Mouse (Mus musculus) forebrain, embryonic 11.5 days (tissue): ENCODE data around the gene Ppp1ca. TPM values are rescaled to one million over a fixed set of nuclear protein-coding genes. Genes with fewer than 3 reads are reported as not detected.

Source experiments
- ATAC-seq: fragments of 200-750 bp; cut with Nextera tagmentation; replicated peaks from 2 replicates; pipeline ENCODE4 v1.8.0; 2017; ENCODE audit warnings: moderate TSS enrichment; ENCODE audit not compliant: low FRiP score
- DNase-seq: peaks from one replicate; pipeline ENCODE4 v3.0.0-alpha.2; 2017; ENCODE audit warnings: low spot score
- H3K27ac ChIP-seq: fragments of 300-500 bp; sonication (generic); 2 replicates; pipeline ENCODE4 v1.5.1; 2014; ENCODE audit warnings: low read depth, low read length
- H3K27me3 ChIP-seq: fragments of 300-500 bp; sonication (generic); 2 replicates; pipeline ENCODE4 v1.6.1; 2014; ENCODE audit warnings: mild to moderate bottlenecking, low read length, mixed read lengths; ENCODE audit not compliant: control insufficient read depth, insufficient read depth
- H3K36me3 ChIP-seq: fragments of 300-500 bp; sonication (generic); 2 replicates; pipeline ENCODE4 v1.6.1; 2014; ENCODE audit warnings: mild to moderate bottlenecking, low read length, moderate library complexity, mixed read lengths; ENCODE audit not compliant: control insufficient read depth, insufficient read depth
- H3K4me1 ChIP-seq: fragments of 300-500 bp; sonication (generic); replicated peaks from 2 replicates; pipeline ENCODE4 v1.6.1; 2014; ENCODE audit warnings: low read length, mixed read lengths; ENCODE audit not compliant: control insufficient read depth, insufficient read depth
- H3K4me2 ChIP-seq: fragments of 300-500 bp; sonication (generic); 2 replicates; pipeline ENCODE4 v1.6.1; 2014; ENCODE audit warnings: low read depth, mild to moderate bottlenecking, low read length, moderate library complexity, mixed read lengths; ENCODE audit not compliant: severe bottlenecking
- H3K4me3 ChIP-seq: fragments of 300-500 bp; sonication (generic); 2 replicates; pipeline ENCODE4 v1.5.1; 2014; ENCODE audit warnings: low read depth, low read length
- H3K9ac ChIP-seq: fragments of 300-500 bp; sonication (generic); 2 replicates; pipeline ENCODE4 v1.6.1; 2014; ENCODE audit warnings: low read length
- H3K9me3 ChIP-seq: fragments of 300-500 bp; sonication (generic); 2 replicates; pipeline ENCODE4 v1.6.1; 2016; ENCODE audit warnings: low read length, mixed read lengths; ENCODE audit not compliant: control insufficient read depth
- WGBS: fragments of 180-500 bp; shearing (Covaris S2); extraction: QIAGEN DNeasy Blood & Tissue Kit; methylation state at CpG from one replicate; pipeline ENCODE4 v1.1.7; 2014; 5-methylcytosine and 5-hydroxymethylcytosine counted together
- polyA plus RNA-seq: library from polyadenylated mRNA; unstranded; fragments of >200 nt; fragmentation: Nextera tagmentation; extraction: Ambion mirVana; gene quantifications from 2 replicates; pipeline ENCODE4 v1.2.1, GENCODE M21; 2014

Gene Ppp1ca
- polyA plus RNA-seq, 1 experiment from 2014 or later = 856 TPM

DNA sequence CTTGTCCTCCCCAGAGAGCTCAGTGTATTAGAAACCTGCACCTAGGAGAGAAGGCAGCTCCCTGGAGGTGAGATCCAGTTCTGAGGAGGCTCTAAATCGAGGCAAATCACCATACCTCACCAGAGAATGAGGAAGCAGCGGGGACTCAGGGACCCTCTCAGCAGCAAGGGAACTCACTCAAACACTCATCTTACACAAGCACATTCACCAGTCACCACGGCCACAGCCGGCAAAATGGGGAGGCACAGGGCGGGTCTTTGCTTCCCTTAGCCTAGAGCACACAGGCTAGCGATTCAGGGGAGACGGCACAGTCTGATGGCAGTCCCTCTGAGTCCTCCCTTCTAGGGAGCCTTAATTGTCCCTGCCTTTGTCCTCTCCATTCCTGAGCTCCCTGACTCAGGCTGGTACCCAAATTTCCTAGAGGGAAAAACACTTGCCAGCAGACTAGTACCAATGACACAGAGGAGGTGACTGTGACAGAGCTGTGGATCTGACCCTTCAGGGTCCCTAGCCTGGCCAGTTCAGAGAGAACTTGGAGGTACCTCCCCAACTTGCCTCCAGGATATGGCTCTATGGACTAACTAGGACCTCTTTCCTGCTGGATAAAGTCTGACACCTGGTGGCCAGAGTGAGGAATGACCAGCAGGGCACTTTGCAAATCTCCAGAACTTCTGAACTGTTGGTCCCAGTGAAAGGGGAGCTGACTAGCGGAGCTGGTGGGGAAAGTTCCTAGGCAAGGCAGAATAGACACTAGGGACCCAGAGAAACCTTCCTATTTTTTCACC, 36.2 kb downstream of the Ppp1ca start:
- no peak overlapping the region for H3K9ac ChIP-seq
- 26% methylated on average over 8 of the region's 8 CpGs for WGBS
- ATAC-seq (peak; percentile 55; the same call in 1 of the 2 replicates), DNase-seq (peak; percentile 85)
- H3K36me3 ChIP-seq = no peaks in the 10 kb centered on the region
- no peak overlapping the region for H3K27ac ChIP-seq
- H3K4me1 ChIP-seq = no peaks in the 10 kb centered on the region; the same call in 1 of the 2 replicates
- H3K27me3 ChIP-seq = no peaks in the 10 kb centered on the region
- H3K9me3 ChIP-seq = no peaks in the 10 kb centered on the region
- no peak overlapping the region for H3K4me3 ChIP-seq
- H3K4me2 ChIP-seq = no peak overlapping the region

DNA sequence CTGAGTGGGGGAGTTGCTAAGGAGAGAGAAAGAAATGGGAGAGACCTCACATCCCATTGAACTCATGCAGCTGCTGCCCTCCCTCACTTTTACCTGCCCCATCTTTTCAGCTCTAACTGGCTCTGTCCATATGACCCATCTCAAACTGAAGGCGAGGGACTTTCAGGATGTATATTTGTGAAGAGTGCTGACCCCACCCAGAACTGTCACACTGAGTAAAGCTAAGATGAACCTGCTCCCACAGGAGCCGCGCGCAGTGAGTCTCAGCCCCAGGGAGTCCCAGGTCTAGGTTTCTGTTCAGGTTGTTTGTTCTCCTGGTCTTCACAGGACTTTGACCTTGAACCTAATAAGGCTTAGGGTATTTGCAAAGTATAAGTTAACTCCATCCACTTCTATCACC, 37.0 kb downstream of the Ppp1ca start:
- Histone ChIP-seq H3K27ac (no peak overlapping the region), H3K36me3 (no peaks in the 10 kb centered on the region), H3K4me3 (no peak overlapping the region), H3K4me2 (no peak overlapping the region), H3K9me3 (no peaks in the 10 kb centered on the region), H3K4me1 (no peaks in the 10 kb centered on the region; the same call in 1 of the 2 replicates), H3K27me3 (no peaks in the 10 kb centered on the region), H3K9ac (no peak overlapping the region)
- DNase-seq (no peak), ATAC-seq (no peak)
- 79% methylated on average over 4 of the region's 4 CpGs for WGBS

DNA sequence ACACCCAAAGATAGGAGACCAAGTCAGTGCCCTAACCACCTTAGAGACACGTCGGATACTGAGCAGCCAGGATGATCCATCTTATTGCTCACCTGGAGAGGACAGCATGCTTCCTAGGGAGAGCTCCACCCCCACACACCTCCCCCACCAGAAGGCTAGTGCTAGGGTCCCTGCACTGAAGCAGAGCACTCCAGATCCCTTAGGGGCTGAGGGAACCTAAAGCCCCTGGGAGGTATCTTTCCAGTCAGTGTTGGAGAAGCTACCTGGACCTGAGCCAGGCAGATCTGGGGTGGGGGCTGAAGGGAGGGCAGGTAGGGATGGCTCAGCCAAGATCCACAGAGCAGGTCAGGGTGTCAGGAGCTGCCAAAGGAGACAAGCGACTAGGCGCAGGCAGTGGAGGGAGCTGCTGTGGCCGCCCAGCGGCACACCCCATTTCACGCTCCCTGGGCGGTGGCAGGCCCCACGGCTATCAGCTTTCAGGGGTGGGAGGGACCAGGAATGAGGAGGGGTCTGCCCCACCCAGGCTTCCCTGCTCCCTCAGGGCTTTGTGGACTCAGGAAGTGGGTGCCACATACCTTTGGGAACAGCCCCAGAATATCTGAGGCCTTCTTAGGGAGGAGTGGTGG, 37.7 kb downstream of the Ppp1ca start:
- WGBS = 44% methylated on average over 9 of the region's 9 CpGs
- no peak for ATAC-seq
- DNase-seq = no peak

DNA sequence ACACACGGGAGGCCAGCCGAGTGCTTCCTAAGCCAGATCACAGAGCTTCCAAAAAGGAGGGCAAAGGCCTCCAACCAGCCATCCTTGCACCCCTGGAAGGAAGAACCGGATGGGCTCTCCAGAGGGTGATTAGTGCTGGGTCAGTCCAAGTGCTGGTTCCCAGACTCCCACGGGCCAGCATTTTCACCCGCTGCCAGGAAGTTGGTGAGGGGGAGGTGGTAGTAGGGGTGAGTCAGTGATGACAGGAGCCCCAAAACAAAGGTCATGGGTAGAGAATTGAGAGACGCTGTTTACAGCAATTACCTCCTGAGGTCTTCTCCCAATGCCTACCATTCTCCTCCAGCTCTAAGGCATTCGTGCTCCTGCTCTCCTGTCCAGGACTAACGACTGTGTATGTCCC, 38.5 kb downstream of the Ppp1ca start:
- WGBS = 77% methylated on average over 8 of the region's 8 CpGs
- Histone ChIP-seq H3K27ac (no peak overlapping the region), H3K4me2 (no peak overlapping the region), H3K9ac (no peak overlapping the region), H3K27me3 (no peaks in the 10 kb centered on the region), H3K36me3 (no peaks in the 10 kb centered on the region), H3K4me3 (no peak overlapping the region), H3K9me3 (no peaks in the 10 kb centered on the region), H3K4me1 (no peaks in the 10 kb centered on the region; the same call in 1 of the 2 replicates)
- ATAC-seq (no peak), DNase-seq (no peak)

More for the DNA sequence above, 37.7 kb downstream of the Ppp1ca start:
- Histone ChIP-seq H3K9ac (no peak overlapping the region), H3K4me2 (no peak overlapping the region), H3K27ac (no peak overlapping the region), H3K9me3 (no peaks in the 10 kb centered on the region), H3K4me1 (no peaks in the 10 kb centered on the region; the same call in 1 of the 2 replicates), H3K36me3 (no peaks in the 10 kb centered on the region), H3K27me3 (no peaks in the 10 kb centered on the region), H3K4me3 (no peak overlapping the region)

DNA sequence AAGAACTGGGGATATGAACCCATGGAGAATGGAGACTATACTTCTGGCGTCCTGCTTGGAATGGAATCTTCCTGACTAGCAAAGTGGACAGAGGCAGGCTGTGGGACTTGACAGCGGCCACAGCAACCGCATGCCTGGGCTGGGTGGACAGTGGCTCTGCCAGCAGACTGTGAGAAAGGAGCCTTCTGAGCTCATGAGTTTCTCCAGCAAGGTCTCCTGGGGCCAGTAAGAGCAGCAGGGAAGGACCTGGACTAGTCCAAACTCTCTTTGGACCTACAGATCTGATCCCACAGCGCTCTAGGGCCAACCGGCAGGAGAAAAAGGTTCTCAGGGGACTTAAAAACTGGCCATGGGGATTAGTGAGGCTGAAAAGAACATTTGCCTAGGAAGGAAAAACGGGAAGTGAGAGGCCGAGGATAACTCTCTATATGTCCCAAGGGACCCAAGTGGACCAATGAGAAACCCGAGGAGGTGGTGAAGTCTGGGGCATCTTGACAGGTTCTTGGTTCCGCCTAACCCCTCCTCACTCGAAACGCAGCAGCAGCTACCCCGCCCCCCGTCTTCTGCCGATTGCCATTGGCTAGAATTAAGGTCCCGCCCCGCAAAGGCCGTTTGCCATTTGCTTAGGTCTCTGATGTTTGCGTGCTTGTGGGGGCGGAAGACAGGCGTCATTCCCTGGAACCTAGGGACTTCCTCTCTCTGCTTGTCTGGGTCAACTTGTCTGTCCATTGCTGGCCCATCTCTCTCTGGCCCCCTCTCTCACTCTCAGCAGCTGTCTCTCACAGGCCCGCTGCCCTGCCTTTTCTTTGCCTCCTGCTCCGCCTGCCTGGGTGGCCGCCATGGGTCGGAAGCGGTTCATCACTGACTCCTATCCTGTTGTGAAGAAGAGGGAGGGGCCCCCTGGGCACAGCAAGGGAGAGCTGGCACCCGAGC, 39.7 kb downstream of the Ppp1ca start, which contains the start of gene Pold4:
Gene Pold4 (plus strand): TSS at position 647 of the 933 bp plus-strand sequence.
- ATAC-seq (peak; percentile 85), DNase-seq (peak; percentile 92)
- no peaks in the 10 kb centered on the region for H3K9me3 ChIP-seq
- H3K9ac ChIP-seq = peak within 1 kb of the TSS; percentile 58
- H3K27ac ChIP-seq = no peak within 1 kb of the TSS
- 11% methylated on average over 26 of the region's 26 CpGs for WGBS
- H3K36me3 ChIP-seq = no peaks in the 10 kb centered on the region
- H3K27me3 ChIP-seq = no peaks in the 10 kb centered on the region
- peak within 1 kb of the TSS; percentile 50 for H3K4me3 ChIP-seq
- no peaks in the 10 kb centered on the region; the same call in 1 of the 2 replicates for H3K4me1 ChIP-seq
- peak within 1 kb of the TSS; percentile 90 for H3K4me2 ChIP-seq

DNA sequence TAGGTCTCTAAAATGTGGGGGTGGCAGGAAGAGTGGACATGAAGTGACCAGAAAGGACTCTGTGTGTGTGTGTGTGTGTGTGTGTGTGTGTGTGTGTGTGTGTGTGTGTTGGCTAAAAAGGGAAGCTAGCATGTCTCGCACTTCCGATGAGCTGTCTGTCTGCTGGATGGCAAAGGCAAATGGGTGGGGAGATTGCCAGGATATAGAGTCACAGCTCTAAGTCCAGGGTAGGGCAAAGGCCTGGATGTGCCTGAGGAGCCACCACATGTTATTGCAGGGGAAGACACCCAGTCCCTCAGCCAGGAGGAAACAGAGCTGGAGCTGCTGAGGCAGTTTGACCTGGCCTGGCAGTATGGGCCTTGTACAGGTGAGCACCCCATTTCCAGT, 40.3 kb downstream of the Ppp1ca start:
- DNase-seq = no peak
- no peaks in the 10 kb centered on the region for H3K36me3 ChIP-seq
- ATAC-seq = no peak
- peak overlapping the region; percentile 50 for H3K4me3 ChIP-seq
- no peaks in the 10 kb centered on the region; the same call in 1 of the 2 replicates for H3K4me1 ChIP-seq
- H3K9me3 ChIP-seq = no peaks in the 10 kb centered on the region
- peak overlapping the region; percentile 90 for H3K4me2 ChIP-seq
- no peak overlapping the region for H3K27ac ChIP-seq
- peak overlapping the region; percentile 58 for H3K9ac ChIP-seq
- no peaks in the 10 kb centered on the region for H3K27me3 ChIP-seq
- 46% methylated on average over 2 of the region's 2 CpGs for WGBS

DNA sequence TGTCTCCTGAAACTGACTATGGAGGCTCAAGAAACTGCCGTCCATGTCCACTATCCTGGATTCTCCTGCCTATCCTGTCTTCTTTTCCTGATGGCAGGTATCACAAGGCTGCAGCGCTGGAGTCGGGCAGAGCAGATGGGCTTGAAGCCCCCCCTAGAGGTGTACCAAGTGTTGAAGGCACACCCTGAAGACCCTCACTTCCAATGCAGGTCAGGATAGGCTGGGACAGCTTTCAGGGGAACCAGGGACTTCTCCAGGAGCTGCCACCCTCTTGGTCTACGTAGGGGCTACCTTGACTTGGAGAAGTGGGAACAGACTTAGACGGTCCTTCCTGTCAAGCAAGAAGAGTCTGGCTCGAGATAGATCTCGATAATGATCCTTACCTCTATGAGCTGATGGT, 40.8 kb downstream of the Ppp1ca start:
- Histone ChIP-seq H3K27me3 (no peaks in the 10 kb centered on the region), H3K36me3 (no peaks in the 10 kb centered on the region), H3K9ac (no peak overlapping the region), H3K4me2 (no peak overlapping the region), H3K27ac (no peak overlapping the region), H3K4me3 (no peak overlapping the region), H3K4me1 (no peaks in the 10 kb centered on the region; the same call in 1 of the 2 replicates), H3K9me3 (no peaks in the 10 kb centered on the region)
- ATAC-seq = no peak
- no peak for DNase-seq
- whole genome bisulfite sequencing = 81% methylated on average over 7 of the region's 7 CpGs

DNA sequence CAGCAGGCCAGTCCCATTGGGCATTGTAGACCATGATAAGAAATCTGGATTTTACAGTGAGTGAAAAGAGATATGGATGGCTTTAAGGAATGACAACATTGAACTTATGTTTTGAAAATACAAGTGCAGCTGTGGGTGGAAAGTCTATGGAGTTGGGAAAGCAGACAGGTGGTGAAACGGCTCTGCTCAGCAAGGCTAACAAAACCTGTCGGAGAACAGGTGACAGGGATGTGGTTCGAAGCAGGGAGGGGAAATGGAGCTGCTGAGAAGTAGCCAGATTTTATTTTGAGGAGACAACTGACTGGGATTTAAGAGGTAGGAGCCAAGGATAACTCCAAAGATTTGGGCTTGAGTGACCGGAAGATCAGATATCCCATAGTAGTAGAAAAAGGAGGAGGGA, 42.7 kb downstream of the Ppp1ca start:
- H3K9ac ChIP-seq = no peak overlapping the region
- no peak for ATAC-seq
- H3K27me3 ChIP-seq = no peaks in the 10 kb centered on the region
- no peaks in the 10 kb centered on the region for H3K9me3 ChIP-seq
- no peaks in the 10 kb centered on the region for H3K36me3 ChIP-seq
- no peak overlapping the region for H3K4me3 ChIP-seq
- WGBS = 81% methylated on average over 4 of the region's 4 CpGs
- no peak for DNase-seq
- H3K27ac ChIP-seq = no peak overlapping the region
- H3K4me1 ChIP-seq = no peaks in the 10 kb centered on the region; the same call in 1 of the 2 replicates
- H3K4me2 ChIP-seq = no peak overlapping the region
